8 mouse cellular contexts compared by ENCODE assay signal in genomic region chr5:112576993-112577670, GRCm38 (mm10). TPM values are rescaled to one million over a fixed set of nuclear protein-coding genes. Genes with fewer than 3 reads are reported as not detected.
DNase-seq lines count a peak whose midpoint lies in the region; ATAC-seq and TF ChIP-seq lines count a peak whose summit lies in the region.

Gene Sez6l (minus strand): TSS chr5:112577185.

- H3K9ac ChIP-seq in heart, adult 2 months (ENCODE audit: low read depth, low read length): no peak within 1 kb of the TSS

- no peaks in the 10 kb centered on the region for H3K4me1 ChIP-seq in heart, adult 2 months (ENCODE audit: control insufficient read depth, insufficient read depth, low read length)
- no peaks in the 10 kb centered on the region for H3K4me1 ChIP-seq in lung, adult 2 months (ENCODE audit: control insufficient read depth, insufficient read depth, low read length)

- no peak for TF ChIP-seq EP300 in heart, adult 2 months (IDR thresholded peaks at IDR 0.05; ENCODE audit: insufficient read depth, low read depth, low read length)

- intact Hi-C loops in heart, adult 2 months (cut with DNase I): no loop called here

- no peak within 1 kb of the TSS for H3K27ac ChIP-seq in heart, adult 2 months

- TF ChIP-seq CTCF in heart, adult 2 months (IDR thresholded peaks at IDR 0.05): peak; percentile 29
- TF ChIP-seq CTCF in lung, adult 2 months (IDR thresholded peaks at IDR 0.05; ENCODE audit: insufficient read depth, low read length): no peak

- WGBS in heart, adult 2 months: under 1% methylated on average over 43 of the region's 50 CpGs
- 2% methylated on average over 48 of the region's 50 CpGs for WGBS in lung, adult 2 months

- no peak for ATAC-seq in granulocyte monocyte progenitor cell, adult 5-6 weeks (replicated peaks; ENCODE audit: poor library complexity, severe bottlenecking)

- H3K27me3 ChIP-seq in heart, adult 2 months (ENCODE audit: control insufficient read depth, insufficient read depth, low read length): peaks cover 24% of the 10 kb centered on the region

- peak within 1 kb of the TSS; percentile 23; the same call in 1 of the 2 replicates for H3K4me3 ChIP-seq in heart, adult 2 months
- H3K4me3 ChIP-seq in lung, adult 2 months (replicated peaks; ENCODE audit: extremely low read depth, low read depth, low read length): no peak within 1 kb of the TSS

- H3K79me2 ChIP-seq in heart, adult 2 months (replicated peaks; ENCODE audit: control insufficient read depth, insufficient read depth, low read length): no peaks in the 10 kb centered on the region

- DNase-seq in heart, adult 2 months: peak; percentile 18 to 39
- DNase-seq in heart, adult 8-10 months (ENCODE audit: low spot score): no peak
- peak; percentile 93 for DNase-seq in cerebellum, adult 9-11 months
- DNase-seq in frontal cortex, postnatal 14 days (ENCODE audit: low spot score in 2 of 2): peak; percentile 53 to 71
- peak; percentile 0 to 20 for DNase-seq in kidney, postnatal 36 days
- peak; percentile 4 for DNase-seq in lung, adult 2 months
- peak; percentile 89 for DNase-seq in right cerebral cortex, adult 18-20 months

- no peaks in the 10 kb centered on the region for H3K36me3 ChIP-seq in heart, adult 2 months (ENCODE audit: control insufficient read depth, insufficient read depth, low read length)

- TF ChIP-seq POLR2A in heart, adult 2 months (IDR thresholded peaks at IDR 0.05; ENCODE audit: insufficient read depth, low read depth, low read length): no peak
- no peak for TF ChIP-seq POLR2A in lung, adult 2 months (IDR thresholded peaks at IDR 0.05; ENCODE audit: borderline replicate concordance, extremely low read depth, low read depth, low read length)

RNA-seq across cellular contexts. Expression of gene Sez6l, which starts in this region (rescaled TPM):
- total RNA-seq in heart, adult 2 months (2021): under 1 TPM; 0.08 to 0.09 TPM
- polyA plus RNA-seq in heart, adult 2 months (2012; rRNA removed): 0.15 and 0.25 TPM in 2 replicates
- total RNA-seq in heart, adult 8-10 months (2022): under 1 TPM; 0.08 to 0.22 (median 0.17) TPM
- 0.12 and 0.38 TPM in 2 replicates for polyA plus RNA-seq in lung, adult 2 months (2012; rRNA removed)
- not detected in 2 replicates for total RNA-seq in granulocyte monocyte progenitor cell, adult 5-6 weeks (2014; fragmentation: Nextera tagmentation)
- not detected in 2 replicates for total RNA-seq in granulocyte monocyte progenitor cell, adult 5-6 weeks (2017)

Comparison
In these comparisons a context has a peak if more than half of its experiments do, and no peak if none do; other contexts are left out.
1. Peak in DNase-seq and H3K4me3 ChIP-seq in heart, adult 2 months; RNA of the gene not detected or under 1 TPM.
2. Peak in DNase-seq in lung, adult 2 months; RNA of the gene not detected or under 1 TPM.